Mouse (Mus musculus): ENCODE results near the gene Gm10644. TPM values are rescaled to one million over a fixed set of nuclear protein-coding genes. Genes with fewer than 3 reads are reported as not detected.

The Gm10644 gene
- total RNA-seq, 2 experiments from 2014 or later, result 0.11 TPM; not detected in 1

GRCm38 (mm10) chr8:83954749-83955105 is 278 bp downstream of the Gm10644 start:
- intact Hi-C loops (cut with DNase I), result loop anchor here (10.0 kb wide), 1 partner anchor 230 kb away; no protein-coding TSS in a partner anchor

GRCm38 (mm10) chr8:83945540-83945939 is 9.5 kb downstream of the Gm10644 start:
- DNase-seq (ENCODE audit: extremely low spot score in 1 of 2, low spot score in 2 of 2), result no peak
- intact Hi-C loops (cut with DNase I), result no loop called here

More at GRCm38 (mm10) chr8:83954749-83955105, 278 bp downstream of the Gm10644 start:
- peak in 1 of 2 experiments; percentile 39 for DNase-seq (ENCODE audit: extremely low spot score in 1 of 2, low spot score in 2 of 2)

GRCm38 (mm10) chr8:83942446-83942845 is 12.6 kb downstream of the Gm10644 start:
- no peak for DNase-seq (ENCODE audit: extremely low spot score in 1 of 2, low spot score in 2 of 2)
- intact Hi-C loops (cut with DNase I), result no loop called here

GRCm38 (mm10) chr8:83941066-83941677 is 13.8 kb downstream of the Gm10644 start:
- intact Hi-C loops (cut with DNase I), result no loop called here
- DNase-seq (ENCODE audit: extremely low spot score in 1 of 2, low spot score in 2 of 2), result no peak

GRCm38 (mm10) chr8:83938330-83938729 is 16.7 kb downstream of the Gm10644 start:
- DNase-seq (ENCODE audit: extremely low spot score in 1 of 2, low spot score in 2 of 2), result no peak
- intact Hi-C loops (cut with DNase I), result no loop called here

- no peak for DNase-seq (ENCODE audit: extremely low spot score in 1 of 2, low spot score in 2 of 2)
- intact Hi-C loops (cut with DNase I), result no loop called here
Observed at GRCm38 (mm10) chr8:83937645-83938044, 17.4 kb downstream of the Gm10644 start.

GRCm38 (mm10) chr8:83935435-83935834 is 19.6 kb downstream of the Gm10644 start:
- no peak for DNase-seq (ENCODE audit: extremely low spot score in 1 of 2, low spot score in 2 of 2)
- intact Hi-C loops (cut with DNase I), result no loop called here

GRCm38 (mm10) chr8:83934994-83935393 is 20.0 kb downstream of the Gm10644 start:
- DNase-seq (ENCODE audit: extremely low spot score in 1 of 2, low spot score in 2 of 2), result no peak
- intact Hi-C loops (cut with DNase I), result no loop called here

GRCm38 (mm10) chr8:83934222-83934621 is 20.8 kb downstream of the Gm10644 start:
- no peak for DNase-seq (ENCODE audit: extremely low spot score in 1 of 2, low spot score in 2 of 2)
- intact Hi-C loops (cut with DNase I), result no loop called here

GRCm38 (mm10) chr8:83926266-83926665 is 28.7 kb downstream of the Gm10644 start:
- intact Hi-C loops (cut with DNase I), result no loop called here
- peak in 1 of 2 experiments; percentile 18 for DNase-seq (ENCODE audit: extremely low spot score in 1 of 2, low spot score in 2 of 2)

- no peak for DNase-seq (ENCODE audit: extremely low spot score in 1 of 2, low spot score in 2 of 2)
- intact Hi-C loops (cut with DNase I), result no loop called here
Observed at GRCm38 (mm10) chr8:83924585-83924984, 30.4 kb downstream of the Gm10644 start.

GRCm38 (mm10) chr8:83922727-83923126 is 32.3 kb downstream of the Gm10644 start:
- no peak for DNase-seq (ENCODE audit: extremely low spot score in 1 of 2, low spot score in 2 of 2)
- intact Hi-C loops (cut with DNase I), result no loop called here

GRCm38 (mm10) chr8:83921558-83921957 is 33.4 kb downstream of the Gm10644 start:
- intact Hi-C loops (cut with DNase I), result no loop called here
- DNase-seq (ENCODE audit: extremely low spot score in 1 of 2, low spot score in 2 of 2), result peak; percentile 78 to 84

GRCm38 (mm10) chr8:83917566-83917965 is 37.4 kb downstream of the Gm10644 start:
- DNase-seq (ENCODE audit: extremely low spot score in 1 of 2, low spot score in 2 of 2), result no peak
- intact Hi-C loops (cut with DNase I), result no loop called here

- DNase-seq (ENCODE audit: extremely low spot score in 1 of 2, low spot score in 2 of 2), result peak; percentile 34 to 70
- intact Hi-C loops (cut with DNase I), result no loop called here
Observed at GRCm38 (mm10) chr8:83916015-83916414, 39.0 kb downstream of the Gm10644 start.

- intact Hi-C loops (cut with DNase I), result no loop called here
- DNase-seq (ENCODE audit: extremely low spot score in 1 of 2, low spot score in 2 of 2), result peak in 1 of 2 experiments; percentile 60
Observed at GRCm38 (mm10) chr8:83914860-83915259, 40.1 kb downstream of the Gm10644 start.

GRCm38 (mm10) chr8:83914232-83914631 is 40.8 kb downstream of the Gm10644 start:
- intact Hi-C loops (cut with DNase I), result no loop called here
- DNase-seq (ENCODE audit: extremely low spot score in 1 of 2, low spot score in 2 of 2), result no peak

GRCm38 (mm10) chr8:83911809-83912731 is 42.9 kb downstream of the Gm10644 start:
- intact Hi-C loops (cut with DNase I), result no loop called here
- no peak for DNase-seq (ENCODE audit: extremely low spot score in 1 of 2, low spot score in 2 of 2)

- intact Hi-C loops (cut with DNase I), result no loop called here
- DNase-seq (ENCODE audit: extremely low spot score in 1 of 2, low spot score in 2 of 2), result peak; percentile 53 to 63
Observed at GRCm38 (mm10) chr8:83909311-83909710, 45.7 kb downstream of the Gm10644 start.

- intact Hi-C loops (cut with DNase I), result no loop called here
- no peak for DNase-seq (ENCODE audit: extremely low spot score in 1 of 2, low spot score in 2 of 2)
Observed at GRCm38 (mm10) chr8:83908583-83908982, 46.4 kb downstream of the Gm10644 start.

Measured in left cerebral cortex, postnatal 10 days (tissue).